Mouse (Mus musculus): Measurements from ENCODE around the gene Cacnb2. TPM values are rescaled to one million over a fixed set of nuclear protein-coding genes. Genes with fewer than 3 reads are reported as not detected.
A peak's percentile ranks its signal among the peaks of the same experiment; 100 is the strongest.

Cacnb2 gene
- polyA plus RNA-seq, 1 experiment from 2014 or later: 12.7 TPM

DNA sequence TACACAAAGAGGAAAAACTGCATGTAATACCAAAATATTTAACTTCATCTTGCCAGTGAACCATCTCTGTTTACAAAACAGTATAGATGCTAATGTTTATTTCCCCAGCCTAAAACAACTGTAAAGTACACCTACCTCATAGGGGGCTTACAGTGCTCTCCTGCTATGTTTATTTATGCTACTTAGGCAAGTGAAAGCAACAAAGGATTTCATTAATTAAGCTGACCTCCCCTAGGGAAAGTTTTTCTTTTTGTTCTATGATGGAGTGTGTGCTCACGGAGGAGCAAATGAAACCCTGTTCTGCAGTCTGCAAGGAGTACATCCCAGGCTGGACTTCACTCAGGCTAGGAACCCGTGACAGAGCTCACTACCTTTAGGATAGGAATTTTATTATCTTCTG lies 272.2 kb downstream of the Cacnb2 start:
- H3K27me3 ChIP-seq (ENCODE audit: control insufficient read depth, insufficient read depth, low read length): no peaks in the 10 kb centered on the region
- peak overlapping the region; percentile 37 for H3K4me2 ChIP-seq (ENCODE audit: low read depth, low read length)
- H3K4me3 ChIP-seq (ENCODE audit: low read depth, low read length): peak overlapping the region; percentile 12; the same call in 1 of the 2 replicates
- H3K9me3 ChIP-seq (ENCODE audit: control insufficient read depth, low read length): no peaks in the 10 kb centered on the region
- ATAC-seq (ENCODE audit: low read depth): no peak
- no peak overlapping the region for H3K27ac ChIP-seq (ENCODE audit: low read depth, low read length)
- no peaks in the 10 kb centered on the region for H3K36me3 ChIP-seq (ENCODE audit: control insufficient read depth, insufficient read depth, low read length)
- H3K4me1 ChIP-seq (ENCODE audit: control insufficient read depth, insufficient read depth, low read length): peaks cover 10% of the 10 kb centered on the region; the same call in 1 of the 2 replicates
- H3K9ac ChIP-seq (replicated peaks; ENCODE audit: low read depth, low read length): no peak overlapping the region
- WGBS: 23% methylated on average over 2 of the region's 2 CpGs

DNA sequence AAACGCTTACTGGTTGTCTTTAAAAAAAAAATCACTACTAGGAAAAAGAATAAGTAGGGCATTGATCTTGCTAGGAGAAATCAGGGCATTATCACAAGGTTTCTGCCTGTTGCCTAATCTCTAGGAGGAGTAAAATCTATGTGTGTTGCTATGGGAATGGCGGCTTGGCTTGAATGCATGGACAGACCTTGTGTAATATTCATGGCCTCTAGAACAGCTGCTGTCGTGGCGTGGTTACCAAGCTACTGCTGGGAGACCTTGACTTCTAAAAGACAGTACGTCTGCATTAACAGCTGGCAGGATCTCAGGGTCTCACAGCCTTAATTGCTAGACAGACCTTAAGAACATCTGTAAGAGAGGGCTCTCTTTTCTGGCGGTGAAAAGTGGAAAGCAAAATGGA lies 272.7 kb downstream of the Cacnb2 start:
- Histone ChIP-seq H3K27me3 (ENCODE audit: control insufficient read depth, insufficient read depth, low read length) (no peaks in the 10 kb centered on the region), H3K9ac (replicated peaks; ENCODE audit: low read depth, low read length) (no peak overlapping the region), H3K4me1 (ENCODE audit: control insufficient read depth, insufficient read depth, low read length) (peaks cover 10% of the 10 kb centered on the region; the same call in 1 of the 2 replicates), H3K4me3 (ENCODE audit: low read depth, low read length) (no peak overlapping the region), H3K27ac (ENCODE audit: low read depth, low read length) (no peak overlapping the region), H3K36me3 (ENCODE audit: control insufficient read depth, insufficient read depth, low read length) (no peaks in the 10 kb centered on the region), H3K9me3 (ENCODE audit: control insufficient read depth, low read length) (no peaks in the 10 kb centered on the region), H3K4me2 (ENCODE audit: low read depth, low read length) (peak overlapping the region; percentile 37)
- WGBS: 40% methylated on average over 6 of the region's 6 CpGs
- ATAC-seq (ENCODE audit: low read depth): peak; percentile 63

DNA sequence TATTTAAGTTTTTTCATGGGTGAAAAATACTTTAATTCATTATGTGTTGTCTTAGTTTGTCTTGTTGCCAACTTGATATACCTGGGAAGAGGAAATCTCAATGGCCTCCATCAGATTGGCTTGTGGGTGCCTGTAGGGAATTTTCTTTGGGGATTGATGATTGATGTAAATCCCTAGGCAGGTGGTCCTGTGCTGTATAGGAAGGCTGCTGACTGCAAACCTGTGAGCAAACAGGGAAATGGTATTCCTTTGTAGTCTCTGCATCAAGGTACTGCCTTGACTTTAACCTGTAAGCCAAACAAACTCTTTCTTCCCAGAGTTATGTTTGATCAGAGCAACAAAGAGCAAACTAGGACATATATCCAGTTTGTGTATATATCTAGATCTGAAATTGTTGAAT lies 276.1 kb downstream of the Cacnb2 start:
- Histone ChIP-seq H3K4me3 (ENCODE audit: low read depth, low read length) (no peak overlapping the region), H3K4me2 (ENCODE audit: low read depth, low read length) (no peak overlapping the region), H3K9ac (replicated peaks; ENCODE audit: low read depth, low read length) (no peak overlapping the region), H3K4me1 (ENCODE audit: control insufficient read depth, insufficient read depth, low read length) (peaks cover 10% of the 10 kb centered on the region; the same call in 1 of the 2 replicates), H3K36me3 (ENCODE audit: control insufficient read depth, insufficient read depth, low read length) (no peaks in the 10 kb centered on the region), H3K27me3 (ENCODE audit: control insufficient read depth, insufficient read depth, low read length) (no peaks in the 10 kb centered on the region), H3K9me3 (ENCODE audit: control insufficient read depth, low read length) (no peaks in the 10 kb centered on the region), H3K27ac (ENCODE audit: low read depth, low read length) (no peak overlapping the region)
- no peak for ATAC-seq (ENCODE audit: low read depth)

DNA sequence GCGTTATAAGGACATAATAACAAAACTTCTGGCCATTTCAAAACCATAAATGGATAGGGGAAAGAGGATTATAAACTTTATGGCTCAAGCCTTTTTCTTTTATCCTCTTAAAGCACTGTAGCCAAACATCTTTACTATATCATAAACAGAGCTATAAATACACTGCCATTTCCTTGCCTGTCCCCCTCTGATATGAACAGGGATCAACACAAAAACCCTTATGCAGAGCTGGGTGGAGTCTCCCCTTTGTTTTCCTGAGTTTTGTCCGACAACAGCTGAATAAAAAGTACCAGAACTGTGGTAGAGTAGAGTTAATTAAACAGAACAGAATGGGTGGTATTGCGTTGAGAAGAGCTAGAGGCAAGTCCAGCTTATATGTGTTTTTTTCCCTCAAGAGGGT lies 280.6 kb downstream of the Cacnb2 start:
- Histone ChIP-seq H3K27me3 (ENCODE audit: control insufficient read depth, insufficient read depth, low read length) (no peaks in the 10 kb centered on the region), H3K9me3 (ENCODE audit: control insufficient read depth, low read length) (no peaks in the 10 kb centered on the region), H3K4me2 (ENCODE audit: low read depth, low read length) (no peak overlapping the region), H3K4me1 (ENCODE audit: control insufficient read depth, insufficient read depth, low read length) (no peaks in the 10 kb centered on the region), H3K9ac (replicated peaks; ENCODE audit: low read depth, low read length) (no peak overlapping the region), H3K36me3 (ENCODE audit: control insufficient read depth, insufficient read depth, low read length) (no peaks in the 10 kb centered on the region), H3K27ac (ENCODE audit: low read depth, low read length) (no peak overlapping the region), H3K4me3 (ENCODE audit: low read depth, low read length) (no peak overlapping the region)
- no peak for ATAC-seq (ENCODE audit: low read depth)
- 72% methylated on average over 3 of the region's 3 CpGs for whole genome bisulfite sequencing

DNA sequence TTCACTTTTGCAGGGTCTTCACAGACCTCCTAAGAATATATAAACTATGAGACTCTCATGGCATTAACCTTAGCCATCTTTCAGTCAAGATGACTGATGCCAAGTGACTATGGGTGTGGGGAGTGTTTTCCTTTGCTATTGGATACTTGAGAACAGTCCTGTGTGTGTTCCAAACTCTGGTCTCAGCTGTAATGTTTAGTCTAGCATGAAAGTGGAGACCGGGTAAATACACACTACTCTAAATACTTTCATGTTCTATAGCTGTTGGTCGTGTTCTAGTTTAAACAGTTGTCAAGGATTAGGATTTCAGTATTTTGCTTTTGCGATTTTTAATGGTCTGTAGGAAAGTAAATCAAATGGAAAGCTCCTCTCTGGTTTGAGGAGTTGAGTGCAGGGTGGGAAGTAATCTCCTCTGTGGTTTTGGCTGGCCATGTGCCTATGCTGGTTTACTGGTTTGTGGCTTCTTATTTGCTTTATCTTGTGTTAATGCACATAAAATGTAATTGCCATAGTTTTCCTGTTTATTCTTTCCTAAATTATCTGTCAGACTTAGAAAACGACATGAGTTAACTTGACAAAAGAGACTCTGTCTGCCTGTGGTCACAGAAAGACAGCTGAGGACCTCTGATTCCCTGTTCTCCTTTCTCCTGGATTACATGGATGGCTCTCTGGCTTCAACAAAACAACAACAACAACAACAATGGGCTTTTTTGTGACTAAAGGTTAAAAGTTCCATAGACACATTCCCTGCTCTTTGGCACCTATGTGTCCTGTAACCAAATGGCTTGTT lies 285.7 kb downstream of the Cacnb2 start:
- H3K9ac ChIP-seq (replicated peaks; ENCODE audit: low read depth, low read length): no peak overlapping the region
- H3K27me3 ChIP-seq (ENCODE audit: control insufficient read depth, insufficient read depth, low read length): no peaks in the 10 kb centered on the region
- H3K4me2 ChIP-seq (ENCODE audit: low read depth, low read length): no peak overlapping the region
- H3K27ac ChIP-seq (ENCODE audit: low read depth, low read length): no peak overlapping the region
- H3K4me3 ChIP-seq (ENCODE audit: low read depth, low read length): no peak overlapping the region
- WGBS: 66% methylated on average over 4 of the region's 4 CpGs
- no peaks in the 10 kb centered on the region for H3K36me3 ChIP-seq (ENCODE audit: control insufficient read depth, insufficient read depth, low read length)
- no peaks in the 10 kb centered on the region for H3K9me3 ChIP-seq (ENCODE audit: control insufficient read depth, low read length)
- H3K4me1 ChIP-seq (ENCODE audit: control insufficient read depth, insufficient read depth, low read length): no peaks in the 10 kb centered on the region
- no peak for ATAC-seq (ENCODE audit: low read depth)

DNA sequence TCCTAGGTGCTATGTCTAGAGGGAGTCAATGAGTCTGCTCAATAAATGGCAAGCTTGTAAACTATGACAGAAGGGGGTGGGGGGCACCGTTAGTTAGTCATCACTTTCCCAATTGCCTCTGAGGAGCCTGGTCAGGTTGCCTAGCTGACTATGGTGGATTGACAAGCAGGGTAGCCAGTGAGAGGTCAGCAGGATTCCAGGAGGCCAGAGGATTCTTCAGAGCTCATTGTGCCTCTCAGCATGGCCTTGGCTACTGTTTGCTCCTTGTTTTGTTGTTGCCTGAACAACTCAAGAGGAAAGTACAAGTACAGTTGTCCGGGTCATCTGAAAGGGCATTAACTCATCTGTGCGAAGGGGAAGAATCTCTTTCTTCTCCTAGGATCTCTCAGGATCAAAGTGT lies 300.9 kb downstream of the Cacnb2 start:
- Histone ChIP-seq H3K27ac (ENCODE audit: low read depth, low read length) (no peak overlapping the region), H3K36me3 (ENCODE audit: control insufficient read depth, insufficient read depth, low read length) (no peaks in the 10 kb centered on the region), H3K4me1 (ENCODE audit: control insufficient read depth, insufficient read depth, low read length) (peaks cover 3% of the 10 kb centered on the region; the same call in 1 of the 2 replicates), H3K9ac (replicated peaks; ENCODE audit: low read depth, low read length) (no peak overlapping the region), H3K9me3 (ENCODE audit: control insufficient read depth, low read length) (no peaks in the 10 kb centered on the region), H3K27me3 (ENCODE audit: control insufficient read depth, insufficient read depth, low read length) (no peaks in the 10 kb centered on the region), H3K4me2 (ENCODE audit: low read depth, low read length) (no peak overlapping the region), H3K4me3 (ENCODE audit: low read depth, low read length) (no peak overlapping the region)
- WGBS: 39% methylated on average over 3 of the region's 3 CpGs
- ATAC-seq (ENCODE audit: low read depth): no peak

DNA sequence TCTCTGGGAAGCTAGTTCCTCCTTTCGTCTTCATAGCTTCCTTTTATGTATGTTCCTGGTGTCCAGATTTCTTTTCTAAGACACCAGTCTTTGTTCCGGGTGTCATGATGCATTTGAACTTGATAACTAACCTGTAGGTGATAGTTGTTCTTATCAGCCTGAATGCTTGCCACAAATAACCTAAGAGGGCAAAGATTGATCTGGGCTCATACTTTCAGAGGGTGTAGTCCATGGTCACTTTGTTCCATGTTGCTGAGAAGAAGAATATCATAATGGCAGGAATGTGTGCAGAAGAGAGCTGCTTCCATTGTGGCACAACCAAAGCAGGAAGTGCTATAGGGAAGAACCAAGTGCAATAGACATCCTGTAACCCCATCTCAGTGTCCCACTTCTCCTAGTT lies 302.0 kb downstream of the Cacnb2 start:
- Histone ChIP-seq H3K9ac (replicated peaks; ENCODE audit: low read depth, low read length) (no peak overlapping the region), H3K9me3 (ENCODE audit: control insufficient read depth, low read length) (no peaks in the 10 kb centered on the region), H3K4me1 (ENCODE audit: control insufficient read depth, insufficient read depth, low read length) (peaks cover 3% of the 10 kb centered on the region; the same call in 1 of the 2 replicates), H3K4me2 (ENCODE audit: low read depth, low read length) (no peak overlapping the region), H3K27ac (ENCODE audit: low read depth, low read length) (no peak overlapping the region), H3K27me3 (ENCODE audit: control insufficient read depth, insufficient read depth, low read length) (no peaks in the 10 kb centered on the region), H3K36me3 (ENCODE audit: control insufficient read depth, insufficient read depth, low read length) (no peaks in the 10 kb centered on the region), H3K4me3 (ENCODE audit: low read depth, low read length) (no peak overlapping the region)
- WGBS: 91% methylated on average over 2 of the region's 2 CpGs
- no peak for ATAC-seq (ENCODE audit: low read depth)

DNA sequence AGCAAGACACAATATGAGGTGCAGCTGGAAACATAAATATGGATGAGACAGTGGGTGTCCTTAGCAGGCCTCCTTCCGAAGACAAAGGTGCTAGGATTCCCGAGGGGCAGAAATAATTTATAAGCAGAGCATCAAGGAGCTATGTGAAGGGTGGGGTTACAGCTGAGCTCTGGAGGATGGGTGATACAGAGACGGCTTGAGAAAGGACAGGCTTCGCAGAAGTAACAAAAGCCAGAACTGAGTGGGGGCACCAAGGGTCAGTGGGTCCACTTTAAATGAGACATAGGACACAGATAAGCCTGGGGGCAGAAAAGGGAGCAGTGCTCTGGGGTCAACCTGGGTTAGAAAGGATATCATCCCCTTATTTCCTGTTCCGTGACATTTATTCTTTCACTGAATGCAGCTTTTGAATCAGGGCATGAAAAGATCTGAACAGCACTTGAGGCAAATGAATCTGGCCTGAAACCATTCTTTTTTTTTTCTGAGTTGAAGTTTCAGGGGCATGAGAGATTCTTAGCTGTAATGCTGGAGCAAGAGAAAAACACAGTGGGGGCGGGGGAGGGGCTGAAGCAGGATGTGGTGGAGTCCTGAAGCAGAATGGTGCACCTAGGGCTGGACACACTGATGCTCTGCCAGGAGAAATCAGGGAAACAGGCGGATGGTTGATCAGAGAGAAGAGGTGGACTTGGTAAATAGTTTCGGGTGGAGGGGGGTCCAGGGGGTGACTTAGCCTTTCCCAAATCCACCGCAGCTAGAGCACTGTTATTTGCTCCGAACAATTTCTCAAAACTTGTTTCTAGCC lies 304.4 kb downstream of the Cacnb2 start:
- Histone ChIP-seq H3K4me1 (ENCODE audit: control insufficient read depth, insufficient read depth, low read length) (peaks cover 3% of the 10 kb centered on the region; the same call in 1 of the 2 replicates), H3K27ac (ENCODE audit: low read depth, low read length) (no peak overlapping the region), H3K4me2 (ENCODE audit: low read depth, low read length) (no peak overlapping the region), H3K9me3 (ENCODE audit: control insufficient read depth, low read length) (no peaks in the 10 kb centered on the region), H3K36me3 (ENCODE audit: control insufficient read depth, insufficient read depth, low read length) (no peaks in the 10 kb centered on the region), H3K4me3 (ENCODE audit: low read depth, low read length) (no peak overlapping the region), H3K27me3 (ENCODE audit: control insufficient read depth, insufficient read depth, low read length) (no peaks in the 10 kb centered on the region), H3K9ac (replicated peaks; ENCODE audit: low read depth, low read length) (no peak overlapping the region)
- 0 out of 2 replicates have a peak, but pooled peaks have one; percentile 24 for ATAC-seq (ENCODE audit: low read depth)
- WGBS: 41% methylated on average over 10 of the region's 10 CpGs

Measured in neural tube, embryonic 14.5 days (tissue).